Mouse (Mus musculus) lung, postnatal 10 days (tissue): ENCODE measurements around the gene Zfp212.

Source experiments
- DNase-seq: peaks from one replicate; pipeline ENCODE4 v3.0.0; 2021

Gene Zfp212

GRCm38 (mm10) chr6:47943021-47943691 lies 22.9 kb downstream of the Zfp212 start:
- peak; percentile 77 for DNase-seq

DNA sequence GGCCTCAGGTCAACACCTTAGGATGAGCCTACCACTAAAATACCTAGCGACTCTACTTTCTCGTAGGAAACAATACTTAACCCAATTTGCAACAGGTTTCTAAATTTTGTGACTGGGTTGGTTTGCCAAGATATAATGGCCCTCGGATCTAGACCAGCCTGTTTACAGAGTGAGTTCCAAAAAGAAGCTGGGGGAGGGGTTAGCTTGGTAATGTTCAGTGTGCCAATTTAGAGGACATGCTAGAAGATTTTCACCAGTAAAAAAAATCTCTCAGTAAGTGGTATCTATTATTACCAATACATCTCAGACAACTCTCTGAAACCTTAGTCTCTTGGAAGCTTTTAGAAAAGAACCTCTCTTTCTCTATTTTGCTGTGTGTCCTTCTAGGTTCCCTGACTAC lies 23.4 kb downstream of the Zfp212 start:
- no peak for DNase-seq

GRCm38 (mm10) chr6:47947388-47947787 lies 27.1 kb downstream of the Zfp212 start:
- no peak for DNase-seq

DNA sequence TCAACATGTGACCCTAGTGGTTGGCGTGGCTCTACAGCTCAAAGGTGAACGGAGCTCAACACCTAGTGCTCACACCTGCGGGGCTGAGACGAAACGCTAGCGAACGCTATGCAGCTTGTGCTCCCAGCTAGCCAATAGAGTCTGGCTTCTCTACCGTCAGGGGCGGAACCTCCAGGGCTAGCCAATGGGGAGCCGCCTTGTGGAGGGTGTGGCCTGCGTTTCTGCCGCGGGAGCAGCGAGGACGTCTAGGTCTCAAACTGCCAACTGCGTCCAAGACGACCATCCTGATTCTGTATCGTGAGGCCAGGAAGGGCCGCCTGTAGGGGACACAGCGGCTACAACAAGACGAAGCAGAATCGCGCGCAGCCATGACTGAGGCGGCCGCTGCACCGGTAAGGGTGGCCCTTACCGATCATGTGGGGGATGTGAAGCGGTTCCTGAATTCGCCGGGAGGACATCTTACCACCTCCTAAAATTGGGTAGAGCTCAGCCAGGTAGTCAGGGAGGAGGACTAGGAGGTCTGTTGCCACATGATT lies 33.0 kb downstream of the Zfp212 start, which contains the start of gene Zfp956:
Gene Zfp956, plus strand, starts transcription at position 200 of the 536 bp plus-strand sequence.
- DNase-seq, result peak; percentile 97

DNA sequence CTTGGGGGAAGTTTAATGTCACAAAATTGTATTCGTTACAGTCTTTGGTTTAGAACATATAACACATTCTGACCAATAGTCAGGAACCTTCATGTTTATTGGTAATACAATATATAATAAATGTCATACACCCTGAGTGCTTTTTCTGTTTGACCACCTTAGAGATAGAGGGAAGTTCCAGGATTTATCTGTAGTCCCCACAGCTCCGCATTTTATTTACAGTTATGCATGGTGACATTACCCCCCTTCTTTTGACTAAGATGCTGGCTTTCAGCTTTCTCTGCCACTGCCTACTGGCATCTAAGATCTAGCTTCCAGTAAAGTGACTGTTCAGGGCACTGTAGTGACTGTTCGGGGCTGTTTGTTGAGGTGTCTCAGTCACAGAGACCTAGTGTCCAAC lies 34.1 kb downstream of the Zfp212 start:
- no peak for DNase-seq

DNA sequence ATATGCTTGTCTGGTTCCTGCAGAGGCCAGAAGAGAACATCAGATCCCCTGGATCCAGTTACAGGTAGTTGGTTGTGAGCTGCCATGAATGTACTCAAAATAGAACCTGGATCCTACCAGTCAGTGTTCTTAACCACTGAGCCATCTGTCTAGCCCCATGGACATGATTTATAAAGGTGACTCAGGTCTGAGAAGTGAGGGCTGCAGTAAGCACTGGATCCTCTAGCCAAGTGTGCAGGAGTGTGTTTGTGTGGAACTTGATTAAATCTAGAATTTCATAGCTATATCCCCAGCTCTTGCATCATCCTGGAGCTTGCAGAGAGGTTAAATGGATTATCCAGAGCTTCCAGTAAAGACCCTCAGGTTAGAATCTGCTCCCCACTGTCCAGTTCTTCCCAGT lies 37.5 kb downstream of the Zfp212 start:
- no peak for DNase-seq

- no peak for DNase-seq
Measured at GRCm38 (mm10) chr6:47960685-47961421, 40.6 kb downstream of the Zfp212 start.

- DNase-seq, result no peak
Measured at GRCm38 (mm10) chr6:47963051-47963450, 42.8 kb downstream of the Zfp212 start.

DNA sequence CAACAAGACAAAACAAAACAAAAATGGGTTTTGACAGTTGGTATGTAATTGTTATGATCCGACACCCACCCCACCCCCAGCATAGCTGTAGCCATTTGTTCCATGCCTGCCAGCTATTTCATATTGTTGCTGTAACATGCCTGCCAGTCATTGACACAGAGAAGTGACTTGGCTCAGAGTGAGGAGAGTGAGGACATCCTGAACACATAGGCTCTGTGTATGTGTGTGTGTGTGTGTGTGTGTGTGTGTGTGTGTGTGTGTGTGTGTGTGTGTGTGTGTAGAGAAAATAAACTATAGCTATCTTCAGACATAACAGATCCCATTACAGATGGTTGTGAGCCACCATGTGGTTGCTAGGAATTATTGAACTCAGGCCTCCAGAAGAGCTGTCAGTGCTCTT lies 47.9 kb downstream of the Zfp212 start:
- DNase-seq, result peak; percentile 16

GRCm38 (mm10) chr6:47974599-47974998 lies 54.3 kb downstream of the Zfp212 start:
- DNase-seq, result no peak

GRCm38 (mm10) chr6:47978897-47979368 lies 58.7 kb downstream of the Zfp212 start:
- DNase-seq, result peak; percentile 86
